Mouse (Mus musculus): ENCODE results near the gene Tbc1d2. TPM values are rescaled to one million over a fixed set of nuclear protein-coding genes. Genes with fewer than 3 reads are reported as not detected.

Tbc1d2 gene
- 2.2 and 2.9 TPM in 2 replicates for polyA plus RNA-seq (2015; fragmentation: Nextera tagmentation; extraction: Ambion mirVana)

DNA sequence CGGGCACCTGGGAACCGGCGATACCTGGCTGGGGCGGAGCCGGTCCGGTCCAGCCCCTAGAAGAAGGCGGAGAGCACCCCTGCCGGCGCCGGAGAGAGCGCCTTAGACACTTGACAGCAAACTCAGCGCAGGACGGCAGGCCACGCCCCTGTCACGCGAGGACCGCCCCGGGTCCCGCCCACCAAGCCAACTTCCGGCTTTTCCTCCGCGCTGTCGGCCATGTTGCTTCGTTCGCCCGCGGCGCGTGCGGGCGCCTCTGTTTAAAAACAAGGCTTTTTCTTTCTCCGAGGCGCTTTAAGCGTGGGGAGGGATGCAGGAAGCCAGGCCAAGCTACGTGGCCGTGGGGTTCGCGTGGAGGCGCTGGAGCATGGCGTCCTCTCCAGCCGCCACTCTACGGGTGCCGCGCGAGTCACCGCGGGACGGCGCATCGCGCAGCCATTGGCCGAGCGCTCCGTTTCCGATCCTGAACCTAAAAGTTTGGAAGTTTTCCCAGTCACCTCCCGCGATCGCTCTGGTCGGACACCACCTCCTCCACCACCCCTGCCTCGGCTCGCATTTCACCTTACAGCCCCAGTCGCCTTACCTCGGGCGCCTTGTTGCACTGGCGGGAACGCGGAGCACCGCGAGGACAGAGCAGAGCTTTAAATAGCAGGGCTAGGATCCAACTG, at the start of gene Tbc1d2:
Gene Tbc1d2, minus strand, starts transcription at position 124 of the 668 bp plus-strand sequence.
- H3K36me3 ChIP-seq, result no peaks in the 10 kb centered on the region
- H3K27ac ChIP-seq (replicated peaks), result peak within 1 kb of the TSS; percentile 90
- WGBS, result under 1% methylated on average over 69 of the region's 69 CpGs
- peak; percentile 93 for ATAC-seq (ENCODE audit: insufficient number of reproducible peaks, low FRiP score, low TSS enrichment, low read depth)
- peak within 1 kb of the TSS; percentile 97 for H3K4me2 ChIP-seq (replicated peaks)
- H3K27me3 ChIP-seq, result peaks cover 26% of the 10 kb centered on the region
- peak within 1 kb of the TSS; percentile 81 for H3K4me3 ChIP-seq (replicated peaks)
- H3K4me1 ChIP-seq, result peaks cover 17% of the 10 kb centered on the region
- H3K9ac ChIP-seq, result peak within 1 kb of the TSS; percentile 69
- no peaks in the 10 kb centered on the region for H3K9me3 ChIP-seq (replicated peaks)

DNA sequence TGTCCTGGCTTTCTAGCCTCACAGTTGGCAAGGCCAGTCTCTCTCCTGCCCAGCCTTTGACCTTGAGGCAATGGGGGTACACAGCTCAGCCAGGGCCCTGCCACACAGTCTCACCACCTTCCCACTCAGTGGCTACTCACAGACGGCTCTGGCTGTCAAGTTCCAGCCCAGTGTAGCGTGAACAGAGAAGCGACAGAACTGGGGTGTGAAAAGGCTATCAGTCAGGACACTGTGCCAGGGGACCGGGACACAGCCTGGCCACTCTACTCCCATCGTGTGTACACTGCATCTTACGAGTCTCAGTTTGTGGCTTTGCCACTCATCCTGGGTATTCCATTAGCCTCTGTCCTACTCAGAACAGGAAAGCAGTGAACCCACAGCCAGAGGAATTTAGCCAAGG, 46.5 kb upstream of the Tbc1d2 start:
- Histone ChIP-seq H3K9me3 (replicated peaks) (no peaks in the 10 kb centered on the region), H3K27me3 (no peaks in the 10 kb centered on the region), H3K4me1 (no peaks in the 10 kb centered on the region), H3K9ac (no peak overlapping the region), H3K4me3 (replicated peaks) (no peak overlapping the region), H3K36me3 (no peaks in the 10 kb centered on the region), H3K27ac (replicated peaks) (no peak overlapping the region), H3K4me2 (replicated peaks) (no peak overlapping the region)
- no peak for ATAC-seq (ENCODE audit: insufficient number of reproducible peaks, low FRiP score, low TSS enrichment, low read depth)
- WGBS, result 80% methylated on average over 6 of the region's 6 CpGs

DNA sequence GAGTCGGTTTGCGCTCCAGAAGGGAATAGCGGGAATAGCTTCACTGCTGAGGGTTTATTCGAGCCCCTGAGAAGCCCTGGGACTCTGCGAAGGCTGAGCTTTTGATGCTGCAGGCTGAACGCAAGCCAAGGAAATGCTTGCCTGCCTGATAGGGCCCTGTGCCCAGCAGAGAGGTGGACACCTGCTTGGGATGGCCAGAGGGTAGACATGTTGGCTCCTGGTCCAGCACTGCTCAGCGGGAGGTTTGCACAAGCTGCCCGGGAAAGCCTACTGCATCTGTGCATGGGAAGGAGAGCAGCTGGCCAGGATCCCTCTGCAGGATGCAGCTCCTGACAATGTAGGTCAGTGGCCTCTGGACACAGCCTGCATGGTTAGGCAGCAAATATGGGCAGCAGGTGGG, 40.6 kb upstream of the Tbc1d2 start:
- Histone ChIP-seq H3K36me3 (no peaks in the 10 kb centered on the region), H3K4me3 (replicated peaks) (no peak overlapping the region), H3K27me3 (peaks cover 11% of the 10 kb centered on the region), H3K9me3 (replicated peaks) (no peaks in the 10 kb centered on the region), H3K9ac (no peak overlapping the region), H3K4me1 (no peaks in the 10 kb centered on the region), H3K4me2 (replicated peaks) (no peak overlapping the region), H3K27ac (replicated peaks) (no peak overlapping the region)
- 77% methylated on average over 8 of the region's 8 CpGs for WGBS
- ATAC-seq (ENCODE audit: insufficient number of reproducible peaks, low FRiP score, low TSS enrichment, low read depth), result no peak

DNA sequence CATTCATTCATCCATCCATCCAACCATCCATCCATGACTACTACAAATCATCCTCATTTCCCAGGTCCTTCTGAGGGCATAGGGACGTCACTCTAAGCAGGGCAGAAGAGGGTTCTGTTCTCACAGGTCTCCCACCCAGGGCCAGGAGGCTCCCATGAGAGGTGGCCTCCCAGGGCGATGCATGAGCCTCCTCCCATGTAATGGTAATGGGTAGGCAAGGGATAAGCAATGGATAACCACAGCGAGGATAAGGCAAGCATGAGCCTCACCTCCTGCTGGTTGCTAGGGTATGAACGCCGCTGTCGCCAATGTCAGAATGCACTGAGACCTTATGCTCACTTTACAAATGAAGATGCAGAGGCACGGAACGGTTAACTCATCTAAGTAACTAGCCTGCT, 40.0 kb upstream of the Tbc1d2 start:
- no peaks in the 10 kb centered on the region for H3K4me1 ChIP-seq
- no peak overlapping the region for H3K27ac ChIP-seq (replicated peaks)
- ATAC-seq (ENCODE audit: insufficient number of reproducible peaks, low FRiP score, low TSS enrichment, low read depth), result no peak
- H3K9me3 ChIP-seq (replicated peaks), result no peaks in the 10 kb centered on the region
- WGBS, result 84% methylated on average over 8 of the region's 8 CpGs
- no peak overlapping the region for H3K4me2 ChIP-seq (replicated peaks)
- no peak overlapping the region for H3K4me3 ChIP-seq (replicated peaks)
- peaks cover 11% of the 10 kb centered on the region for H3K27me3 ChIP-seq
- H3K36me3 ChIP-seq, result no peaks in the 10 kb centered on the region
- H3K9ac ChIP-seq, result no peak overlapping the region

DNA sequence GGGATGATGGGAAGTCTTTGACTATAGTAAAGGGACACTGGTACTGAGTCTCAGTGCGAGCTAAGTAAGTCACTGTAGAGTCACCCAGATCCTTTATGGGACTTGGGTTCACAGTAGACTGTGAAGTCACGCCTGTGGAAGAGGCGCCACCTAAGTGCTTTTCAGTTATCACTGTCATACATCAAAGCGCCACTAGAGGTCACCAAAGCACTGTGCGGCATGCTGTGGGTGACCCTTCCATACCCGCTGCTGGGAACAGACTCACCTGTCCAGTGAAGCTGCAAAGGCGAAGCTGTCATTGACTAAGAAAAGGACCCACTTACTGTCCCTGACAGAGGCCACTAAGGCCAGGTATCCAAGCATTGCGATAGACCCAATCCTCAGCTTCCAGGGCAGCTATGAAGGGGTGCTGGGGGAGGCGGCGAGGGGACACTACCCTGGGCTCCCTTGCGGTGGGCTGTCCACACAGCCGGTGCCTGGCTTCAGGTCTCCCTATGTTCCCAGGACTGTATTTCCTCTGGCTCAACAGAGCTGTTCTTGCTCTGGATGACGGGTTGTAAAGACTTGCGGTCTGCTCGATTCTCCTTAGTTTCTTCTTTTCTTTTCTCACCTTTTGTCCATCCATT, 39.5 kb upstream of the Tbc1d2 start:
- H3K36me3 ChIP-seq, result no peaks in the 10 kb centered on the region
- no peaks in the 10 kb centered on the region for H3K4me1 ChIP-seq
- no peaks in the 10 kb centered on the region for H3K9me3 ChIP-seq (replicated peaks)
- WGBS, result 42% methylated on average over 15 of the region's 15 CpGs
- H3K27me3 ChIP-seq, result peaks cover 11% of the 10 kb centered on the region
- no peak overlapping the region for H3K4me2 ChIP-seq (replicated peaks)
- H3K27ac ChIP-seq (replicated peaks), result no peak overlapping the region
- H3K4me3 ChIP-seq (replicated peaks), result no peak overlapping the region
- H3K9ac ChIP-seq, result no peak overlapping the region
- ATAC-seq (ENCODE audit: insufficient number of reproducible peaks, low FRiP score, low TSS enrichment, low read depth), result no peak

DNA sequence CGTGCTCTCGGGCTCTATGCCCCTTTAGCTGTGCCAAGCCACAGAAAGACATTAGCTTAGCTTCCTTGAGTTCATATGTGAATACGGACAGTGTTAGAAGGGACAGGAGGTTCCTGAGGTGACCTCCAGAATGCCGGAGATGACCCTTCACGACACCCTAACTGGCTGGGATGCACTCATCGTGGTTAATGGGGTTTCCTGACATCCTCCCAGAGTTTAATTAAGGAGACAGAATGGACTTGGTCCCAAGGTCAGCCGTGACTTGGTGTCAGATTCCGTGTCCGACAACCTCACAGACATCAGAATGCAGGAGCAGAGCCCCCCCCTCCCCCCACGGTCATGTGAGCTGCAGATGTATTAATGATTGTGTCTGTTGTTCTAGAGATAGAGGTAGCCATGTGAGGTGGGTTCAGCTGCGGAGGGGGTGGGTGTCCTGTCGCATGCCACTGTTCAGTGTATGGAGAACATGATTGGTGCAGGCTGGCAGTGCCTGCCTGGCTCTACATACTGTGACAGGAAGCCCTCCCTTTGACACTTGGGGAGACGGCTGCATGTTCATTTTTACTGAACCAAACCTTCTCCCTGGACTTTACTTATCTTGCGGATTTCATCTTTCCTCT, 38.3 kb upstream of the Tbc1d2 start:
- ATAC-seq (ENCODE audit: insufficient number of reproducible peaks, low FRiP score, low TSS enrichment, low read depth), result no peak
- Histone ChIP-seq H3K36me3 (no peaks in the 10 kb centered on the region), H3K4me2 (replicated peaks) (no peak overlapping the region), H3K4me1 (no peaks in the 10 kb centered on the region), H3K27me3 (peaks cover 11% of the 10 kb centered on the region), H3K4me3 (replicated peaks) (no peak overlapping the region), H3K27ac (replicated peaks) (no peak overlapping the region), H3K9me3 (replicated peaks) (no peaks in the 10 kb centered on the region), H3K9ac (no peak overlapping the region)
- 72% methylated on average over 14 of the region's 14 CpGs for WGBS

DNA sequence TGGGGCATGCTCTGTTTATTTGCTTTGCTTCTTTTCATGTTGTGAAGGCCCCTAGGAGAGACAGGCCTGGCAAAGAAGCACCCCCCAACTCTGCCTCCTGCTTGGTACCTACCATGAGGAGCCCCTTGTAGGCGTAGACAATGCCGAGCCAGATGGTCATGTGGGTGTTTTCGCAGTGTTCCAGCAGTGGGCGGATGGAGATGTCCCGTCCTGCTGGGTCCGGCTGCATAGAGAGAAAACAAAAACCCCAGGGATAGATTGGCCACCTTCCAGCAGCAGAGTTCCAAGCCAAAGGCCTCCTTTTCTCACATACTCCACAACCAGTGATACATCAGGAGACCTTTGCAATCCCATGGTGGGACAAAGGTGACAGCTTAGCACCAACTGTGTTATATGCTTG, 34.2 kb upstream of the Tbc1d2 start:
- Histone ChIP-seq H3K27me3 (peaks cover 6% of the 10 kb centered on the region; the same call in 1 of the 2 replicates), H3K4me1 (no peaks in the 10 kb centered on the region), H3K4me2 (replicated peaks) (no peak overlapping the region), H3K4me3 (replicated peaks) (no peak overlapping the region), H3K9me3 (replicated peaks) (no peaks in the 10 kb centered on the region), H3K36me3 (no peaks in the 10 kb centered on the region), H3K27ac (replicated peaks) (no peak overlapping the region), H3K9ac (no peak overlapping the region)
- WGBS, result 69% methylated on average over 6 of the region's 6 CpGs
- ATAC-seq (ENCODE audit: insufficient number of reproducible peaks, low FRiP score, low TSS enrichment, low read depth), result no peak

DNA sequence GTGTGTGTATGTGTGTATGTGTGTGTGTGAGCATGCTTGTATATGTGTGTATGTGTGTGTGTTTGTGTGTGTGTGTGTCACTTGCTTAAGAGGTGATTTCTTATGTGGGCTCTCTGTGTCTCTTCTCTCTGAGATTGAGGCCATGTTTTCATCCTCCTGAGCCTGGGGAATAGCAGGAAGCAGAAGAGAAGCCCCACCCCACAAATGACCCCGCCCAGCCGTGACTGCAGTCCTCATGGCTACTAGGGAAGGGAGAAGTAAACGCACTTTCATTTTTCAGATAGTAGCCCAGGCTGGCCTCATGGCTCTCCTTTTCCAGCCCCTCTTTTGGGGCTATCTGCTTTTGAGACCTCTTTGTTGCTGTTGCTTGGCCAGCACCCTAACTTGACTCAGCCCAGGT, 26.6 kb upstream of the Tbc1d2 start:
- no peaks in the 10 kb centered on the region for H3K9me3 ChIP-seq (replicated peaks)
- no peak overlapping the region for H3K4me2 ChIP-seq (replicated peaks)
- no peaks in the 10 kb centered on the region for H3K4me1 ChIP-seq
- H3K36me3 ChIP-seq, result no peaks in the 10 kb centered on the region
- no peak for ATAC-seq (ENCODE audit: insufficient number of reproducible peaks, low FRiP score, low TSS enrichment, low read depth)
- no peak overlapping the region for H3K9ac ChIP-seq
- no peak overlapping the region for H3K27ac ChIP-seq (replicated peaks)
- H3K4me3 ChIP-seq (replicated peaks), result no peak overlapping the region
- WGBS, result 51% methylated on average over 3 of the region's 3 CpGs
- no peaks in the 10 kb centered on the region for H3K27me3 ChIP-seq

DNA sequence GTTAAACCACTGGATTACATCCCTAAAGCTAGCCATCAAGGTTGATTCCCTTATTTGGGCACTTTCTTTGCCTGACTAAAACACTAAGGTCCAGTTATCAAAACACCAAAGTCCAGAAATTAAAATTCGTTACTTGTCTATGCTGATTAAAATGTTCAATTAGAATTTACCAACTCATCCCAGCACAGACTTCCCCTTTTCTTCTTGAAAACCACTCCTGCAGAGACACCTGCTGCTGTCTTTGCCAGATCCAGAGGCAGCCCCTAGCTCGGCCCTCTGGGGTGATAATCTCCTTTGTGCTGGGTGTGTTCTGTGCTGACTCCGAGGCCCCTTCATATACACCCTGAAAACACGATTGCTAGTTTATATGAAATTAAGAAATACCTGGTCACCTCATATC, 26.0 kb upstream of the Tbc1d2 start:
- no peak for ATAC-seq (ENCODE audit: insufficient number of reproducible peaks, low FRiP score, low TSS enrichment, low read depth)
- H3K27ac ChIP-seq (replicated peaks), result no peak overlapping the region
- H3K27me3 ChIP-seq, result no peaks in the 10 kb centered on the region
- H3K4me3 ChIP-seq (replicated peaks), result no peak overlapping the region
- H3K4me2 ChIP-seq (replicated peaks), result no peak overlapping the region
- no peaks in the 10 kb centered on the region for H3K9me3 ChIP-seq (replicated peaks)
- no peak overlapping the region for H3K9ac ChIP-seq
- no peaks in the 10 kb centered on the region for H3K4me1 ChIP-seq
- H3K36me3 ChIP-seq, result no peaks in the 10 kb centered on the region
- 40% methylated on average over 4 of the region's 4 CpGs for WGBS

DNA sequence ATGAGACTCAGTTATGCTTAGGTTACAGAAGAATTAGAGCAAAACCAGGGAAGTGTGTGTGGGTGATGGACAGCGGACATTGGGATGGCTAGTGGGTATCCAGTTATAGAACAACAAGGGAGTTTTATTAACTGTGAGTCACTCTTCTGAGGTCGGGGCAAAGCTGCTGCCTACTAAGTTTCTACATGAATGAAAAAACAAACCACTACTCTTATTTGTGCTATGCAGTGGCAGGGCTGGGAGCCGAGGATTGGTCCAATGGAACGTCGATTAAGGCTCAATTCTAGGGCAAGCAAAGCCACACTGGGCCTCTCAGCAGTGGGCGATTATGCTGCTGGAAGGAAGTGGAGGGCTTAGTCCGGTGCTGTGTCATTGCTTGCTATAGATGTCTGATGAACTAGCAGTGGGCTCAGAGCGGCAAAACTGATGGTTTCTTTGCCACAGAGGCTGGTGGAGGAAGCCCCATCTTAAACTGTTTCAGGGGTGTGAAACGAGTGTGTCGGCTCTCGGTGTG, 25.3 kb upstream of the Tbc1d2 start:
- no peak overlapping the region for H3K4me2 ChIP-seq (replicated peaks)
- no peaks in the 10 kb centered on the region for H3K9me3 ChIP-seq (replicated peaks)
- ATAC-seq (ENCODE audit: insufficient number of reproducible peaks, low FRiP score, low TSS enrichment, low read depth), result no peak
- H3K27ac ChIP-seq (replicated peaks), result no peak overlapping the region
- H3K9ac ChIP-seq, result no peak overlapping the region
- no peak overlapping the region for H3K4me3 ChIP-seq (replicated peaks)
- 61% methylated on average over 11 of the region's 11 CpGs for WGBS
- no peaks in the 10 kb centered on the region for H3K36me3 ChIP-seq
- no peaks in the 10 kb centered on the region for H3K4me1 ChIP-seq
- H3K27me3 ChIP-seq, result no peaks in the 10 kb centered on the region

DNA sequence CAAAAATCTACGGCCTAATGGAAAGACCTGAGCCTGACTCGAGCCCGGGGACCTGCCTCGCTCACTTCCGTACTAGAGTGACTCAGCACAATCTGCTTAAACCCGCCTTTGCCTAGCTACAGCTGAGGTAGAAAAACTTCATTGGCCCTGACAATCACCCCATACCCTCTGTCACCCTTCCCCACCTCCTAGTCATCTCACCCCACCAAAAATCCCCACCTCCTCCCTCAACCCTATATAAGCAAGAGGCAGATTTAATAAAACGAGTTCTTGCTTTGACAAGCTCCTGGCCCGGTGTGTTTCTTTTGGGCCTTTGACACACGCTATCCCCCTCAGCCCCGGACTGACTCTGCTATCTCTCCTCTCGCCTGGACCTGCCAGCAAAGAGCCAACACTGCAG, 18.6 kb upstream of the Tbc1d2 start:
- Histone ChIP-seq H3K27me3 (no peaks in the 10 kb centered on the region), H3K9ac (no peak overlapping the region), H3K9me3 (replicated peaks) (no peaks in the 10 kb centered on the region), H3K4me3 (replicated peaks) (no peak overlapping the region), H3K27ac (replicated peaks) (no peak overlapping the region), H3K4me1 (peaks cover 10% of the 10 kb centered on the region), H3K36me3 (no peaks in the 10 kb centered on the region), H3K4me2 (replicated peaks) (no peak overlapping the region)
- no peak for ATAC-seq (ENCODE audit: insufficient number of reproducible peaks, low FRiP score, low TSS enrichment, low read depth)
- WGBS, result 71% methylated on average over 11 of the region's 11 CpGs
